Mouse (Mus musculus): ENCODE measurements around the gene Etv4.

DNA sequence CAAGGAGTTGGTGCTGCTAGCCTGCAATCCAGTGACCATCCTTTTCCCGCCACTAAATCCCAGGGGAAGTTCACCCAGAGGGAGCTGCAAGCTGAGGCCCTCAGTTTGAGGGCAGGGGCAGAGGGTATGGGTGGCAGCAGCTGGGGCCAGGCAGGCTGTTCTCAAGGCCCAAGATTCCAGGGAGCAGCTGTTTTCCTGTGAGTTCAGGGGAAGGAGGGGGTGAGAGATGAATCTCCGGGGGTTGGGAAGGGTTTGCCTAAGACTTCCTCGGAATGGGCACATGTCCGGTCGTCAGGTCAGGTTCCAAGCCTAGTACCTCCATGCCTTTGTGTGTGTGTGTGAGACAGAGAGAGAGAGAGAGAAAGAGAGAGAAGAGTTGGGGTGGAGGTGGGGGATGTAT lies 13.1 kb downstream of the Etv4 start:
- TF ChIP-seq TCF12 (IDR thresholded peaks at IDR 0.05; ENCODE audit: insufficient read depth, poor library complexity, severe bottlenecking) (no peak), CEBPB (IDR thresholded peaks at IDR 0.05; ENCODE audit: insufficient read depth, poor library complexity, severe bottlenecking) (no peak)

All from myocyte (in vitro differentiated cells).